Mouse (Mus musculus): ENCODE data around the gene Arv1. TPM values are rescaled to one million over a fixed set of nuclear protein-coding genes. Genes with fewer than 3 reads are reported as not detected.

Gene Arv1
- polyA plus RNA-seq, 1 experiment from 2014 or later, result 13.3 TPM

DNA sequence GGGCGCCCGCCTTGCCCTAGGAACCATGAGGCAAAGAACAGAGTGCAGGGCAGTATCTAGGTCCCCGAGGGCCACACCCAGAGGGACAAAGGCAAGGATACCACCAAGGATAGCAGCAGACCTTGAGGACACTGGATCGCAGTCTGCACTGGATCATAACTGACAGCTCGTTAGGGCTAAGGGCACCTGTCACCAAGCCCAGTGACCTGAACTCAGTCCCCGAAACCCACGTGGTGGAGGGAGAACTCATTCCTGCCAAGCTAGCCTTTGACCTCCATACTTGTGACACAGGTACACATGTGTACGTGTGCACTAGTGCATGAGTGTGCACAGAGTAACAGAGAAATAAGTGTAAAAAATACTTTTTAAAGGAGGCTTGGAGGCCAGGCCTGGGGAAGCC is 6.2 kb upstream of the Arv1 start:
- H3K9me3 ChIP-seq (ENCODE audit: control insufficient read depth), result no peaks in the 10 kb centered on the region
- no peak overlapping the region for H3K4me2 ChIP-seq (replicated peaks; ENCODE audit: low read depth)
- no peaks in the 10 kb centered on the region for H3K27me3 ChIP-seq (replicated peaks; ENCODE audit: control insufficient read depth, insufficient read depth, low read length)
- H3K9ac ChIP-seq (ENCODE audit: low read depth, low read length), result no peak overlapping the region
- no peak for TF ChIP-seq CTCF (IDR thresholded peaks at IDR 0.05; ENCODE audit: low read depth)
- H3K36me3 ChIP-seq (ENCODE audit: control insufficient read depth, insufficient read depth), result peaks cover 29% of the 10 kb centered on the region; the same call in 1 of the 2 replicates
- 74% methylated on average over 8 of the region's 8 CpGs for WGBS
- 0 out of 2 replicates have a peak, but pooled peaks cover 5% of the 10 kb centered on the region for H3K4me1 ChIP-seq (replicated peaks; ENCODE audit: control insufficient read depth, insufficient read depth, low read length)
- 0 out of 2 replicates have a peak, but pooled peaks have one; percentile 23 for ATAC-seq
- H3K4me3 ChIP-seq (ENCODE audit: low read depth, low read length), result no peak overlapping the region
- peak overlapping the region; percentile 28; the same call in 1 of the 2 replicates for H3K27ac ChIP-seq (ENCODE audit: low read depth, low read length)

- peak; percentile 57 for TF ChIP-seq CTCF (IDR thresholded peaks at IDR 0.05; ENCODE audit: low read depth)
- 0 out of 2 replicates have a peak, but pooled peaks cover 12% of the 10 kb centered on the region for H3K4me1 ChIP-seq (replicated peaks; ENCODE audit: control insufficient read depth, insufficient read depth, low read length)
- H3K27me3 ChIP-seq (replicated peaks; ENCODE audit: control insufficient read depth, insufficient read depth, low read length), result no peaks in the 10 kb centered on the region
- H3K9ac ChIP-seq (ENCODE audit: low read depth, low read length), result no peak overlapping the region
- no peaks in the 10 kb centered on the region; the same call in 1 of the 2 replicates for H3K36me3 ChIP-seq (ENCODE audit: control insufficient read depth, insufficient read depth)
- no peak overlapping the region for H3K27ac ChIP-seq (ENCODE audit: low read depth, low read length)
- no peak for ATAC-seq
- H3K9me3 ChIP-seq (ENCODE audit: control insufficient read depth), result no peaks in the 10 kb centered on the region
- H3K4me3 ChIP-seq (ENCODE audit: low read depth, low read length), result no peak overlapping the region
- H3K4me2 ChIP-seq (replicated peaks; ENCODE audit: low read depth), result peak overlapping the region; percentile 91; the same call in 1 of the 2 replicates
- WGBS, result 82% methylated on average over 7 of the region's 7 CpGs
Measured at GRCm38 (mm10) chr8:124720133-124720532, 1.8 kb upstream of the Arv1 start.

DNA sequence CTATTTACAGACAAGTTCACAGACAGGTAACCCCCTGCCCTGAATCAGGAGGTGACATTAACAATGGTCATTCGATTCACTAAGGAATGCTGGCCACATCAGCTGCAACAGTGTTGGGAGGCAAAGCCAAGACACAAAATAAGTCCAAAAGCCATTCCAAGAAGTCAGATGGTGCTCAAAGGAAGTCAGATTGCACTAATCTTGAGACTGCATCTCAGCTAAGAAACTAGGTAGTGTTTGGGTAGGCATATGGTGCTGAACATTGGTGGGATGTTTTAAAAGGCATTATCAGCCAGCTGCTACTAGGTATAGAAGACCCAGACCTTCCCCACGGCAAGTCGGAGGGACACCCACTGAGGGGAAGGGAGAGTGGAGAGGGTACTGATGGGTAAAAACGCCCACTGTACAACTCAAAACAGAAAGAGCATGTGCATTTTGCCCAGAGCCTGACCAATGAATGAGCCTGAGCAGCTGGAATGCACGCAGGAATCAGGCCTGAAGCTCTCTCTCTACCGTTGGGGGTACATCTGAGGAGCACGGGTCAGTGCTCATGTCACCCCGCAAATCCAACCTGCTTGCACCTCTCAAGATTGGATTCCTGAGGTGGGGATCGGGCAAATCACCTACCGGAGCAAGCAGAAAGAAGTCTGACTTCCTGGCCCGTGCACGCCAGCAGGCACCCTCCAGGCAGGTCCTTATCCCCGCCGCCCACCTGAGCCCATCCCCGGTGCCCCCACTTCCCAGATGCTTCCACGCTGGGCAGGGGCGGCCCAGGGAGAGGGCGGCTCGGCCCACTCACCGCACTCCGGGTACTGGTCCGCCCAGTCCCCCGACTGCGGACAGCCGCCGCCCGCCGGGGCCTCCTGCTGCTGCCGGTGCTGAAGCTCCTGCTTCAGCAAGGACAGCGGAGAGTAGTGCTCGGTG is 739 bp upstream of the Arv1 start:
- Histone ChIP-seq H3K36me3 (ENCODE audit: control insufficient read depth, insufficient read depth) (peaks cover 3% of the 10 kb centered on the region), H3K4me2 (replicated peaks; ENCODE audit: low read depth) (peak overlapping the region; percentile 91), H3K9me3 (ENCODE audit: control insufficient read depth) (no peaks in the 10 kb centered on the region), H3K9ac (ENCODE audit: low read depth, low read length) (peak overlapping the region; percentile 81), H3K27me3 (replicated peaks; ENCODE audit: control insufficient read depth, insufficient read depth, low read length) (no peaks in the 10 kb centered on the region), H3K27ac (ENCODE audit: low read depth, low read length) (peak overlapping the region; percentile 57; the same call in 1 of the 2 replicates), H3K4me1 (replicated peaks; ENCODE audit: control insufficient read depth, insufficient read depth, low read length) (0 out of 2 replicates have a peak, but pooled peaks cover 11% of the 10 kb centered on the region), H3K4me3 (ENCODE audit: low read depth, low read length) (peak overlapping the region; percentile 89)
- TF ChIP-seq CTCF (IDR thresholded peaks at IDR 0.05; ENCODE audit: low read depth), result no peak
- 4% methylated on average over 31 of the region's 31 CpGs for WGBS
- peak; percentile 24 for ATAC-seq

GRCm38 (mm10) chr8:124724301-124724700 is 2.4 kb downstream of the Arv1 start:
- Histone ChIP-seq H3K4me3 (ENCODE audit: low read depth, low read length) (no peak overlapping the region), H3K36me3 (ENCODE audit: control insufficient read depth, insufficient read depth) (peaks cover 26% of the 10 kb centered on the region), H3K9me3 (ENCODE audit: control insufficient read depth) (no peaks in the 10 kb centered on the region), H3K27ac (ENCODE audit: low read depth, low read length) (no peak overlapping the region), H3K27me3 (replicated peaks; ENCODE audit: control insufficient read depth, insufficient read depth, low read length) (no peaks in the 10 kb centered on the region), H3K4me2 (replicated peaks; ENCODE audit: low read depth) (no peak overlapping the region), H3K9ac (ENCODE audit: low read depth, low read length) (no peak overlapping the region), H3K4me1 (replicated peaks; ENCODE audit: control insufficient read depth, insufficient read depth, low read length) (0 out of 2 replicates have a peak, but pooled peaks cover 11% of the 10 kb centered on the region)
- TF ChIP-seq CTCF (IDR thresholded peaks at IDR 0.05; ENCODE audit: low read depth), result no peak
- ATAC-seq, result no peak
- whole genome bisulfite sequencing, result 89% methylated on average over 7 of the region's 7 CpGs

GRCm38 (mm10) chr8:124732828-124733227 is 10.9 kb downstream of the Arv1 start:
- H3K27ac ChIP-seq (ENCODE audit: low read depth, low read length), result no peak overlapping the region
- TF ChIP-seq CTCF (IDR thresholded peaks at IDR 0.05; ENCODE audit: low read depth), result no peak
- H3K4me2 ChIP-seq (replicated peaks; ENCODE audit: low read depth), result no peak overlapping the region
- 83% methylated on average over 8 of the region's 8 CpGs for WGBS
- no peaks in the 10 kb centered on the region for H3K9me3 ChIP-seq (ENCODE audit: control insufficient read depth)
- no peak overlapping the region for H3K4me3 ChIP-seq (ENCODE audit: low read depth, low read length)
- no peaks in the 10 kb centered on the region for H3K27me3 ChIP-seq (replicated peaks; ENCODE audit: control insufficient read depth, insufficient read depth, low read length)
- H3K9ac ChIP-seq (ENCODE audit: low read depth, low read length), result no peak overlapping the region
- H3K36me3 ChIP-seq (ENCODE audit: control insufficient read depth, insufficient read depth), result peaks cover 70% of the 10 kb centered on the region
- no peaks in the 10 kb centered on the region for H3K4me1 ChIP-seq (replicated peaks; ENCODE audit: control insufficient read depth, insufficient read depth, low read length)
- no peak for ATAC-seq

DNA sequence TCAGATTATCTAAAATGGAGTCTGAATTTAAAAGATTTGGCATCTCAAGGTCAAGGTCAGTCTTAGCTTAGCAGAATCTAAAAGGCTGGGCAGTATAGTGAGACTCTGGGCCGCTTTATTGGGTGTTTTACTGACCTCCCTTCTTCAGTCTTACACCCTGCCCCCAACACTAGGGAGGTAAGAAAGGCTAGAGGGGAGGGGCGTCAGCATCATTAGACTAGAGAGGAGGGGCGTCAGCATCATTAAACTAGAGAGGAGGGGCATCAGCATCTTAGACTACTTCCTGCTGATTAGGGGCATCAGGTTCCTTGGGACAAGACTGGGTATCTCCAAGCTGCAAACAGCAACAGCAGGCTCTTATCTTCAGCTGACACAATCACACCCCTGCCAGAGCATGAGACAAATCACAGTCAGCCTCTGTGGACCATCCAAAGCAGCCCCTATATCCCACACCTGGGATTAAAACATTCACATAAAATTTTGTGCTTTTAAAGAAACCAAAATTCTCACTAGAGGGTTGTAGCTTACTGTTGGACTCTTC is 13.5 kb downstream of the Arv1 start:
- no peaks in the 10 kb centered on the region for H3K9me3 ChIP-seq (ENCODE audit: control insufficient read depth)
- no peak for TF ChIP-seq CTCF (IDR thresholded peaks at IDR 0.05; ENCODE audit: low read depth)
- no peaks in the 10 kb centered on the region for H3K27me3 ChIP-seq (replicated peaks; ENCODE audit: control insufficient read depth, insufficient read depth, low read length)
- peaks cover 48% of the 10 kb centered on the region for H3K36me3 ChIP-seq (ENCODE audit: control insufficient read depth, insufficient read depth)
- H3K4me2 ChIP-seq (replicated peaks; ENCODE audit: low read depth), result no peak overlapping the region
- H3K4me1 ChIP-seq (replicated peaks; ENCODE audit: control insufficient read depth, insufficient read depth, low read length), result no peaks in the 10 kb centered on the region
- H3K27ac ChIP-seq (ENCODE audit: low read depth, low read length), result no peak overlapping the region
- no peak overlapping the region for H3K4me3 ChIP-seq (ENCODE audit: low read depth, low read length)
- 65% methylated on average over 3 of the region's 3 CpGs for WGBS
- no peak overlapping the region for H3K9ac ChIP-seq (ENCODE audit: low read depth, low read length)
- no peak for ATAC-seq
